Mouse (Mus musculus): ENCODE results near the gene Hyou1. TPM values are rescaled to one million over a fixed set of nuclear protein-coding genes. Genes with fewer than 3 reads are reported as not detected.

Gene Hyou1
- total RNA-seq, 1 experiment, result 246 TPM

DNA sequence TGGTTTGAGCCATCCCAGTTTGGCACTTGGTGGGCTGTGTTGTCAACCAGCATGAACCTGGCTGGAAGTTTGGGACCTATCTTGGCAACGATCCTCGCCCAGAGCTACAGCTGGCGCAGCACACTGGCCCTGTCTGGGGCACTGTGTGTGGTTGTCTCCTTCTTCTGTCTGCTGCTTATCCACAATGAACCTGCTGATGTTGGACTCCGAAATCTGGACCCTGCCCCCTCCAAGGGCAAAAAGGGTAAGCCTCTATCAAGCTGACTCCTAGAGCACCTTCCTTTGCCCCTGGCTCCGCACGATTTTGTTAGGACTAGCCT is 20.5 kb downstream of the Hyou1 start:
- Histone ChIP-seq H3K9me3 (ENCODE audit: control insufficient read depth, insufficient read depth, low read depth, low read length) (no peaks in the 10 kb centered on the region), H3K4me3 (ENCODE audit: insufficient read depth in 1 of 2, low read depth in 1 of 2, low read length in 2 of 2, poor library complexity in 1 of 2, severe bottlenecking in 1 of 2) (no peak overlapping the region), H3K36me3 (ENCODE audit: control insufficient read depth, insufficient read depth, low read length, poor library complexity, severe bottlenecking) (peaks cover 11% of the 10 kb centered on the region), H3K4me1 (ENCODE audit: control insufficient read depth in 2 of 2, insufficient read depth in 2 of 2, low read length in 2 of 2, poor library complexity in 1 of 2) (peaks cover 0 to 6% of the 10 kb centered on the region in 2 experiments; a peak in 3 of 4 replicates), H3K9ac (ENCODE audit: insufficient read depth, low read depth, low read length, poor library complexity, severe bottlenecking) (no peak overlapping the region), H3K27ac (ENCODE audit: insufficient read depth, low read depth, low read length, poor library complexity, severe bottlenecking) (no peak overlapping the region)
- TF ChIP-seq CHD2 (IDR thresholded peaks at IDR 0.05; ENCODE audit: low read depth, low read length), result no peak
- no peak for TF ChIP-seq ZC3H11A (IDR thresholded peaks at IDR 0.05; ENCODE audit: borderline replicate concordance, low read depth, low read length)
- TF ChIP-seq MAFK (IDR thresholded peaks at IDR 0.05; ENCODE audit: insufficient read depth, low read depth, low read length), result no peak
- no peak for DNase-seq (ENCODE audit: low read depth, low spot score)
- in situ Hi-C loops (cut with MboI; ENCODE audit: low sequenced_read_pairs in 2 of 2, unreplicated experiment in 2 of 2), result no loop called here

DNA sequence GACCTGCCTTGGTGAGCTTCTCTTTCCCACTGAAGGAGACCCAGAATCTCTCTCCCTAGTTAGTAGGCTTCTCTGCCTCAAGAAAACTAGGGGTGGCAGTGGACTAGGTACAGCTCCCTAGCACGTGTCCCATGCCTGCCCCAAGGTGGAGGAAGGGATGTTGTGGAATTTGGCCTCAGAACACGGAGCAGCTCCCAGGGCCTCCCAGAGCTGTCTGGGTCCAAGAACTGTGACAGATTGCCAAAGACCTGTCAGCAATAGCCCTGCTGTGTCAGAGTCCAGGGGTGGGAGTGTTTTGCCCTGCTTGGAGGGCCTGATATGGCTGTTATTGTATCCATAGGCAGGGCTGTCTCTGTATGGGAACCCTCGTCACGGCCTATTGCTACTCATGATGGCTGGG is 21.8 kb downstream of the Hyou1 start:
- in situ Hi-C loops (cut with MboI; ENCODE audit: low sequenced_read_pairs in 2 of 2, unreplicated experiment in 2 of 2), result no loop called here
- H3K4me1 ChIP-seq (ENCODE audit: control insufficient read depth in 2 of 2, insufficient read depth in 2 of 2, low read length in 2 of 2, poor library complexity in 1 of 2), result peaks cover 3 to 6% of the 10 kb centered on the region in 2 experiments; a peak in 3 of 4 replicates
- H3K36me3 ChIP-seq (ENCODE audit: control insufficient read depth, insufficient read depth, low read length, poor library complexity, severe bottlenecking), result peaks cover 14% of the 10 kb centered on the region
- no peak for DNase-seq (ENCODE audit: low read depth, low spot score)
- no peaks in the 10 kb centered on the region for H3K9me3 ChIP-seq (ENCODE audit: control insufficient read depth, insufficient read depth, low read depth, low read length)
- H3K9ac ChIP-seq (ENCODE audit: insufficient read depth, low read depth, low read length, poor library complexity, severe bottlenecking), result no peak overlapping the region
- TF ChIP-seq MAFK (IDR thresholded peaks at IDR 0.05; ENCODE audit: insufficient read depth, low read depth, low read length), result no peak
- TF ChIP-seq CHD2 (IDR thresholded peaks at IDR 0.05; ENCODE audit: low read depth, low read length), result no peak
- no peak for TF ChIP-seq ZC3H11A (IDR thresholded peaks at IDR 0.05; ENCODE audit: borderline replicate concordance, low read depth, low read length)
- no peak for TF ChIP-seq HCFC1 (IDR thresholded peaks at IDR 0.05; ENCODE audit: borderline replicate concordance, insufficient read depth, low read length)
- no peak for TF ChIP-seq ZNF384 (IDR thresholded peaks at IDR 0.05; ENCODE audit: low read depth, low read length)
- no peak overlapping the region for H3K27ac ChIP-seq (ENCODE audit: insufficient read depth, low read depth, low read length, poor library complexity, severe bottlenecking)
- H3K4me3 ChIP-seq (ENCODE audit: insufficient read depth in 1 of 2, low read depth in 1 of 2, low read length in 2 of 2, poor library complexity in 1 of 2, severe bottlenecking in 1 of 2), result no peak overlapping the region

DNA sequence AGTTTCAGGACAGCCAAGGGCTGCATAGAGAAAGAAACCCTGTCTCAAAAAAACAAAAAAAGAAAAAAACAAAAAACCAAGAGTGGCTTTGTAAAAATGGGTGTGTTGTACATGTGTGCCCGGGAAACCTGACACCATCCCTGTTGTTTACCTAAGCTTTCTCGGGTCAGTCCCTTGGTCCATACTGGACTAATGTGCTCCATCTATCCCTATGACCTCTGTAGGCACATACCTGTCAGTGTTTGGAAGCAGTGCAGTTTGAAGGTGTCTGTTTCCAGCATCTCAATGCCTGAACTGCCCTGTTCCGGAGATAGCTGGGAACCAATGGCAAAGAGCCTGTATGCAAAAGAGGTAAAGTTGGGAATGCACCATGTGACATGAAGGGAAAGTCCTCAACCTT is 25.7 kb downstream of the Hyou1 start:
- TF ChIP-seq HCFC1 (IDR thresholded peaks at IDR 0.05; ENCODE audit: borderline replicate concordance, insufficient read depth, low read length), result no peak
- no peak for TF ChIP-seq CHD2 (IDR thresholded peaks at IDR 0.05; ENCODE audit: low read depth, low read length)
- no peak for TF ChIP-seq MAFK (IDR thresholded peaks at IDR 0.05; ENCODE audit: insufficient read depth, low read depth, low read length)
- TF ChIP-seq ZNF384 (IDR thresholded peaks at IDR 0.05; ENCODE audit: low read depth, low read length), result no peak
- no peak for TF ChIP-seq ZC3H11A (IDR thresholded peaks at IDR 0.05; ENCODE audit: borderline replicate concordance, low read depth, low read length)

DNA sequence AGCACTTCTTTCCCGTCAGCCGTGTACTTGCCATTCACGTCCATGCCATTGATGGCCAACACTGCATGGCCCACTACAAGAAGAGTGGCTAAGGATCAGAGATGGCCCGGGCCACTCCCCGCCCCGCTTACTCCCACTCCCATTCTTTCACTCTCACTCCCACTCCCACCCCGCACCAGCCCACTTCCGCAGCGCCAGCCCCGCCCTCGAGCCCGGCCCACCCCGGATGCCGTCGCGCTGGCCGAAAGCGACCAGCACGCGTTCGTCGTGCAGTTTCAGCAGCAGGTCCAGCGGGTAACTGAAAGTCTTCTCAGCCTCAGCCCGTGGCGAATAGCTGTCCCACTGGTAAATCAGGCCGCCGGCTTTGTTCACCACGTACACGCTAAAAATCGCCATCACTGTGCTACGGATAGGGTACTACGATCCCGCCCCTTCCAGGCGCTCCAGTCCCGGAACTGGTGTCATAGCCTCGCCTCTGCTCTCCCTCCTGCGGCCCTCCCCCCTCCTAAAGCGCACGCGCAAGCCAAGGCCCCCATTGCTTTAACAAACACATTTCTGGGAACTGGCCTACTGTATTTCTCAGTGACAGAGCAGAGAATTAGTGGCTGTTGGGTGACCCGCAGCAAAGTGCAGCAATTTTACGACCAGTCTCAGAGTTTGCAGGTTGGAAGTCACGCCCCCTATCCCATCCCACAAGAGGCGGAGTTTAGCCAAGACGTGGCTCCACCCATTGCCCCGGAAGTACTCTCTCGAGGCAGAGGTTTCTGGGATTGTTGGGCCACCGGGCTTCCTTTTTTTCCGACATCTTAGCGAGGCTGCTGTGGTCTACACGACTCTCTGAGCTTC is 27.8 kb downstream of the Hyou1 start, which contains the start of the genes Rps25 and Trappc4:
Rps25 (plus strand) TSS at position 234 of the 846 bp plus-strand sequence.
Trappc4 (minus strand) TSS at position 695 of the 846 bp plus-strand sequence.
- TF ChIP-seq ZNF384 (IDR thresholded peaks at IDR 0.05; ENCODE audit: low read depth, low read length) (no peak), MAFK (IDR thresholded peaks at IDR 0.05; ENCODE audit: insufficient read depth, low read depth, low read length) (no peak), HCFC1 (IDR thresholded peaks at IDR 0.05; ENCODE audit: borderline replicate concordance, insufficient read depth, low read length) (peak; percentile 56; the same call in 1 of the 2 replicates), CHD2 (IDR thresholded peaks at IDR 0.05; ENCODE audit: low read depth, low read length) (peak; percentile 57; the same call in 1 of the 2 replicates), ZC3H11A (IDR thresholded peaks at IDR 0.05; ENCODE audit: borderline replicate concordance, low read depth, low read length) (no peak)
- Histone ChIP-seq H3K4me3 (ENCODE audit: insufficient read depth in 1 of 2, low read depth in 1 of 2, low read length in 2 of 2, poor library complexity in 1 of 2, severe bottlenecking in 1 of 2) (peak within 1 kb of the TSS; percentile 84 to 95), H3K36me3 (ENCODE audit: control insufficient read depth, insufficient read depth, low read length, poor library complexity, severe bottlenecking) (peaks cover 37% of the 10 kb centered on the region), H3K4me1 (ENCODE audit: control insufficient read depth in 2 of 2, insufficient read depth in 2 of 2, low read length in 2 of 2, poor library complexity in 1 of 2) (peaks cover 0 to 3% of the 10 kb centered on the region in 2 experiments; a peak in 2 of 4 replicates), H3K9ac (ENCODE audit: insufficient read depth, low read depth, low read length, poor library complexity, severe bottlenecking) (peak within 1 kb of the TSS; percentile 98), H3K9me3 (ENCODE audit: control insufficient read depth, insufficient read depth, low read depth, low read length) (no peaks in the 10 kb centered on the region), H3K27ac (ENCODE audit: insufficient read depth, low read depth, low read length, poor library complexity, severe bottlenecking) (peak within 1 kb of the TSS; percentile 92)
- DNase-seq (ENCODE audit: low read depth, low spot score), result peak; percentile 93
- in situ Hi-C loops (cut with MboI; ENCODE audit: low sequenced_read_pairs in 2 of 2, unreplicated experiment in 2 of 2), result no loop called here

More for the DNA sequence above, 25.7 kb downstream of the Hyou1 start:
- Histone ChIP-seq H3K4me3 (ENCODE audit: insufficient read depth in 1 of 2, low read depth in 1 of 2, low read length in 2 of 2, poor library complexity in 1 of 2, severe bottlenecking in 1 of 2) (no peak overlapping the region), H3K4me1 (ENCODE audit: control insufficient read depth in 2 of 2, insufficient read depth in 2 of 2, low read length in 2 of 2, poor library complexity in 1 of 2) (peaks cover 0 to 3% of the 10 kb centered on the region in 2 experiments; a peak in 1 of 4 replicates), H3K36me3 (ENCODE audit: control insufficient read depth, insufficient read depth, low read length, poor library complexity, severe bottlenecking) (peaks cover 26% of the 10 kb centered on the region), H3K27ac (ENCODE audit: insufficient read depth, low read depth, low read length, poor library complexity, severe bottlenecking) (no peak overlapping the region), H3K9ac (ENCODE audit: insufficient read depth, low read depth, low read length, poor library complexity, severe bottlenecking) (no peak overlapping the region), H3K9me3 (ENCODE audit: control insufficient read depth, insufficient read depth, low read depth, low read length) (no peaks in the 10 kb centered on the region)
- in situ Hi-C loops (cut with MboI; ENCODE audit: low sequenced_read_pairs in 2 of 2, unreplicated experiment in 2 of 2), result no loop called here
- DNase-seq (ENCODE audit: low read depth, low spot score), result no peak
